Mouse (Mus musculus): ENCODE data around the gene Rnasel.

- TF ChIP-seq CTCF (IDR thresholded peaks at IDR 0.05), result no peak
- no peak for TF ChIP-seq EP300 (IDR thresholded peaks at IDR 0.05)
Observed at GRCm38 (mm10) chr1:153741551-153742316, 7.5 kb upstream of the Rnasel start.
